Mouse (Mus musculus) lung, embryonic 15.5 days (tissue): ENCODE data around the gene Kalrn. TPM values are rescaled to one million over a fixed set of nuclear protein-coding genes. Genes with fewer than 3 reads are reported as not detected.
A peak's percentile ranks its signal among the peaks of the same experiment; 100 is the strongest.

Experiments used
- ATAC-seq: fragments of 200-750 bp; cut with Nextera tagmentation; 2 replicates; pipeline ENCODE4 v1.8.0; 2017; ENCODE audit warnings: moderate number of reproducible peaks, borderline replicate concordance; ENCODE audit not compliant: low FRiP score, low TSS enrichment; ENCODE audit errors: extremely low read depth
- H3K27ac ChIP-seq: fragments of 300-500 bp; sonication (generic); 2 replicates; pipeline ENCODE4 v1.5.1; 2015; ENCODE audit warnings: moderate library complexity, mild to moderate bottlenecking, inconsistent platforms
- H3K27me3 ChIP-seq: fragments of 300-500 bp; sonication (generic); 2 replicates; pipeline ENCODE4 v1.6.1; 2015; ENCODE audit warnings: inconsistent platforms
- H3K36me3 ChIP-seq: fragments of 300-500 bp; sonication (generic); 2 replicates; pipeline ENCODE4 v1.6.1; 2015; ENCODE audit warnings: inconsistent platforms
- H3K4me1 ChIP-seq: fragments of 300-500 bp; sonication (generic); 2 replicates; pipeline ENCODE4 v1.6.1; 2015; ENCODE audit warnings: inconsistent platforms
- H3K4me2 ChIP-seq: fragments of 300-500 bp; sonication (generic); 2 replicates; pipeline ENCODE4 v1.6.1; 2015; ENCODE audit warnings: inconsistent platforms, mild to moderate bottlenecking, moderate library complexity
- H3K4me3 ChIP-seq: fragments of 300-500 bp; sonication (generic); 2 replicates; pipeline ENCODE4 v1.5.1; 2015; ENCODE audit warnings: mild to moderate bottlenecking, inconsistent platforms
- H3K9ac ChIP-seq: fragments of 300-500 bp; sonication (generic); 2 replicates; pipeline ENCODE4 v1.6.1; 2015; ENCODE audit warnings: inconsistent platforms
- H3K9me3 ChIP-seq: fragments of 300-500 bp; sonication (generic); 2 replicates; pipeline ENCODE4 v1.6.1; 2016; ENCODE audit warnings: inconsistent platforms
- WGBS: fragments of 180-500 bp; shearing (Covaris S2); methylation state at CpG from one replicate; pipeline ENCODE4 v1.1.7; 2015; 5-methylcytosine and 5-hydroxymethylcytosine counted together
- polyA plus RNA-seq: library from polyadenylated mRNA; unstranded; fragments of >200 nt; fragmentation: Nextera tagmentation; extraction: Ambion mirVana; gene quantifications from 2 replicates; pipeline ENCODE4 v1.2.1, GENCODE M21; 2015

Kalrn gene
- polyA plus RNA-seq, 1 experiment from 2014 or later: 14.4 TPM

- 51% methylated on average over 5 of the region's 5 CpGs for WGBS
- no peak for ATAC-seq
- H3K27ac ChIP-seq: no peak overlapping the region
- no peak overlapping the region for H3K9ac ChIP-seq
- no peaks in the 10 kb centered on the region for H3K36me3 ChIP-seq
- no peaks in the 10 kb centered on the region for H3K4me1 ChIP-seq
- no peaks in the 10 kb centered on the region for H3K9me3 ChIP-seq
- no peak overlapping the region for H3K4me3 ChIP-seq
- no peaks in the 10 kb centered on the region for H3K27me3 ChIP-seq
- no peak overlapping the region for H3K4me2 ChIP-seq
Measured at GRCm38 (mm10) chr16:34405094-34405493, 168.2 kb downstream of the Kalrn start.

- Histone ChIP-seq H3K36me3 (no peaks in the 10 kb centered on the region), H3K4me3 (no peak overlapping the region), H3K9ac (no peak overlapping the region), H3K4me1 (no peaks in the 10 kb centered on the region), H3K4me2 (no peak overlapping the region), H3K27ac (no peak overlapping the region), H3K9me3 (no peaks in the 10 kb centered on the region), H3K27me3 (no peaks in the 10 kb centered on the region)
- no peak for ATAC-seq
- WGBS: 61% methylated on average over 1 of the region's 1 CpGs
Measured at GRCm38 (mm10) chr16:34401216-34401615, 172.1 kb downstream of the Kalrn start.

- H3K27ac ChIP-seq: no peak overlapping the region
- no peak for ATAC-seq
- H3K9ac ChIP-seq: no peak overlapping the region
- H3K4me2 ChIP-seq: no peak overlapping the region
- no peaks in the 10 kb centered on the region for H3K9me3 ChIP-seq
- no peak overlapping the region for H3K4me3 ChIP-seq
- H3K27me3 ChIP-seq: no peaks in the 10 kb centered on the region
- no peaks in the 10 kb centered on the region for H3K4me1 ChIP-seq
- WGBS: 33% methylated on average over 13 of the region's 13 CpGs
- H3K36me3 ChIP-seq: no peaks in the 10 kb centered on the region
Measured at GRCm38 (mm10) chr16:34400102-34400728, 173.1 kb downstream of the Kalrn start.

GRCm38 (mm10) chr16:34395221-34395811 lies 178.0 kb downstream of the Kalrn start:
- Histone ChIP-seq H3K36me3 (no peaks in the 10 kb centered on the region), H3K4me1 (no peaks in the 10 kb centered on the region), H3K27me3 (no peaks in the 10 kb centered on the region), H3K27ac (no peak overlapping the region), H3K4me3 (no peak overlapping the region), H3K9ac (no peak overlapping the region), H3K4me2 (no peak overlapping the region), H3K9me3 (no peaks in the 10 kb centered on the region)
- no peak for ATAC-seq

GRCm38 (mm10) chr16:34389520-34390271 lies 183.6 kb downstream of the Kalrn start:
- Histone ChIP-seq H3K27me3 (no peaks in the 10 kb centered on the region), H3K4me2 (no peak overlapping the region), H3K27ac (no peak overlapping the region), H3K9me3 (no peaks in the 10 kb centered on the region), H3K4me3 (no peak overlapping the region), H3K4me1 (no peaks in the 10 kb centered on the region), H3K36me3 (no peaks in the 10 kb centered on the region), H3K9ac (no peak overlapping the region)
- ATAC-seq: no peak
- WGBS: 66% methylated on average over 5 of the region's 5 CpGs

- ATAC-seq: no peak
- WGBS: 84% methylated on average over 6 of the region's 6 CpGs
- H3K4me1 ChIP-seq: no peaks in the 10 kb centered on the region
Measured at GRCm38 (mm10) chr16:34388871-34389270, 184.5 kb downstream of the Kalrn start.

GRCm38 (mm10) chr16:34385065-34385464 lies 188.3 kb downstream of the Kalrn start:
- no peak for ATAC-seq
- WGBS: 89% methylated on average over 8 of the region's 8 CpGs

More at GRCm38 (mm10) chr16:34388871-34389270, 184.5 kb downstream of the Kalrn start:
- Histone ChIP-seq H3K36me3 (no peaks in the 10 kb centered on the region), H3K9me3 (no peaks in the 10 kb centered on the region), H3K27me3 (no peaks in the 10 kb centered on the region), H3K9ac (no peak overlapping the region), H3K27ac (no peak overlapping the region), H3K4me3 (no peak overlapping the region), H3K4me2 (no peak overlapping the region)

GRCm38 (mm10) chr16:34382992-34383391 lies 190.3 kb downstream of the Kalrn start:
- Histone ChIP-seq H3K27ac (no peak overlapping the region), H3K4me3 (no peak overlapping the region), H3K9ac (no peak overlapping the region), H3K9me3 (no peaks in the 10 kb centered on the region), H3K4me1 (no peaks in the 10 kb centered on the region), H3K4me2 (no peak overlapping the region), H3K27me3 (no peaks in the 10 kb centered on the region), H3K36me3 (no peaks in the 10 kb centered on the region)
- WGBS: 91% methylated on average over 4 of the region's 4 CpGs
- ATAC-seq: no peak

More at GRCm38 (mm10) chr16:34385065-34385464, 188.3 kb downstream of the Kalrn start:
- H3K9me3 ChIP-seq: no peaks in the 10 kb centered on the region
- H3K27me3 ChIP-seq: no peaks in the 10 kb centered on the region
- H3K27ac ChIP-seq: no peak overlapping the region
- no peaks in the 10 kb centered on the region for H3K4me1 ChIP-seq
- H3K9ac ChIP-seq: no peak overlapping the region
- no peak overlapping the region for H3K4me2 ChIP-seq
- no peaks in the 10 kb centered on the region for H3K36me3 ChIP-seq
- no peak overlapping the region for H3K4me3 ChIP-seq

GRCm38 (mm10) chr16:34376166-34376857 lies 197.0 kb downstream of the Kalrn start:
- no peak for ATAC-seq
- WGBS: 59% methylated on average over 12 of the region's 12 CpGs

GRCm38 (mm10) chr16:34373519-34373918 lies 199.8 kb downstream of the Kalrn start:
- Histone ChIP-seq H3K27me3 (no peaks in the 10 kb centered on the region), H3K27ac (no peak overlapping the region), H3K4me1 (peaks cover 14% of the 10 kb centered on the region), H3K4me2 (no peak overlapping the region), H3K4me3 (no peak overlapping the region), H3K36me3 (no peaks in the 10 kb centered on the region), H3K9ac (no peak overlapping the region), H3K9me3 (no peaks in the 10 kb centered on the region)
- WGBS: 73% methylated on average over 4 of the region's 4 CpGs
- no peak for ATAC-seq

More at GRCm38 (mm10) chr16:34376166-34376857, 197.0 kb downstream of the Kalrn start:
- Histone ChIP-seq H3K4me3 (no peak overlapping the region), H3K4me2 (no peak overlapping the region), H3K27ac (no peak overlapping the region), H3K27me3 (no peaks in the 10 kb centered on the region), H3K4me1 (peaks cover 14% of the 10 kb centered on the region), H3K9me3 (no peaks in the 10 kb centered on the region), H3K36me3 (no peaks in the 10 kb centered on the region), H3K9ac (no peak overlapping the region)

GRCm38 (mm10) chr16:34372103-34372741 lies 201.1 kb downstream of the Kalrn start:
- Histone ChIP-seq H3K27ac (no peak overlapping the region), H3K4me2 (no peak overlapping the region), H3K9ac (no peak overlapping the region), H3K36me3 (no peaks in the 10 kb centered on the region), H3K4me3 (no peak overlapping the region), H3K4me1 (peaks cover 14% of the 10 kb centered on the region), H3K27me3 (no peaks in the 10 kb centered on the region), H3K9me3 (no peaks in the 10 kb centered on the region)
- ATAC-seq: peak; percentile 59; the same call in 1 of the 2 replicates
- WGBS: 37% methylated on average over 15 of the region's 15 CpGs
